Mouse (Mus musculus): ENCODE results near the gene Gpatch8. TPM values are rescaled to one million over a fixed set of nuclear protein-coding genes. Genes with fewer than 3 reads are reported as not detected.
"Not testable (repeated sequence)": the region's sequence is repeated elsewhere in the genome, so short reads cannot be mapped to it uniquely, and the experiment has no call there.

Gpatch8 gene
- polyA plus RNA-seq, 1 experiment from 2014 or later: 68.1 TPM

- H3K4me1 ChIP-seq (replicated peaks; ENCODE audit: control insufficient read depth, insufficient read depth, low read length): no peaks in the 10 kb centered on the region
- H3K36me3 ChIP-seq (ENCODE audit: control insufficient read depth, insufficient read depth, low read length): no peaks in the 10 kb centered on the region
- no peak for DNase-seq (ENCODE audit: low spot score)
- no peak overlapping the region for H3K4me3 ChIP-seq (ENCODE audit: low read depth, low read length)
- no peak overlapping the region for H3K4me2 ChIP-seq (replicated peaks; ENCODE audit: low read depth, low read length)
- no peak overlapping the region for H3K9ac ChIP-seq (ENCODE audit: low read depth, low read length)
- H3K27ac ChIP-seq (ENCODE audit: low read depth, low read length): no peak overlapping the region
- no peaks in the 10 kb centered on the region for H3K27me3 ChIP-seq (ENCODE audit: control insufficient read depth, insufficient read depth, low read length)
- no peak for ATAC-seq (ENCODE audit: low FRiP score)
- H3K9me3 ChIP-seq (ENCODE audit: control insufficient read depth, low read length): no peaks in the 10 kb centered on the region
Observed at GRCm38 (mm10) chr11:102565741-102566140, 9.5 kb upstream of the Gpatch8 start.

- not testable (repeated sequence) for H3K9ac ChIP-seq (ENCODE audit: low read depth, low read length); H3K27ac ChIP-seq (ENCODE audit: low read depth, low read length); H3K27me3 ChIP-seq (ENCODE audit: control insufficient read depth, insufficient read depth, low read length); H3K4me1 ChIP-seq (replicated peaks; ENCODE audit: control insufficient read depth, insufficient read depth, low read length); H3K4me3 ChIP-seq (ENCODE audit: low read depth, low read length); DNase-seq (ENCODE audit: low spot score); H3K9me3 ChIP-seq (ENCODE audit: control insufficient read depth, low read length); H3K4me2 ChIP-seq (replicated peaks; ENCODE audit: low read depth, low read length); H3K36me3 ChIP-seq (ENCODE audit: control insufficient read depth, insufficient read depth, low read length); ATAC-seq (ENCODE audit: low FRiP score)
- 85% methylated on average over 14 of the region's 14 CpGs for WGBS
Observed at GRCm38 (mm10) chr11:102564952-102565671, 8.9 kb upstream of the Gpatch8 start.

GRCm38 (mm10) chr11:102558704-102559103 is 2.5 kb upstream of the Gpatch8 start:
- ATAC-seq (ENCODE audit: low FRiP score): no peak
- no peak overlapping the region for H3K4me2 ChIP-seq (replicated peaks; ENCODE audit: low read depth, low read length)
- no peak for DNase-seq (ENCODE audit: low spot score)
- H3K9ac ChIP-seq (ENCODE audit: low read depth, low read length): no peak overlapping the region
- H3K36me3 ChIP-seq (ENCODE audit: control insufficient read depth, insufficient read depth, low read length): no peaks in the 10 kb centered on the region
- peaks cover 4% of the 10 kb centered on the region; the same call in 1 of the 2 replicates for H3K4me1 ChIP-seq (replicated peaks; ENCODE audit: control insufficient read depth, insufficient read depth, low read length)
- no peaks in the 10 kb centered on the region for H3K9me3 ChIP-seq (ENCODE audit: control insufficient read depth, low read length)
- no peak overlapping the region for H3K4me3 ChIP-seq (ENCODE audit: low read depth, low read length)
- H3K27ac ChIP-seq (ENCODE audit: low read depth, low read length): no peak overlapping the region
- no peaks in the 10 kb centered on the region for H3K27me3 ChIP-seq (ENCODE audit: control insufficient read depth, insufficient read depth, low read length)
- 89% methylated on average over 4 of the region's 5 CpGs for whole genome bisulfite sequencing

- Histone ChIP-seq H3K27ac (ENCODE audit: low read depth, low read length) (0 out of 2 replicates have a peak overlapping the region, but pooled peaks have one; percentile 20), H3K9me3 (ENCODE audit: control insufficient read depth, low read length) (no peaks in the 10 kb centered on the region), H3K36me3 (ENCODE audit: control insufficient read depth, insufficient read depth, low read length) (no peaks in the 10 kb centered on the region), H3K4me3 (ENCODE audit: low read depth, low read length) (no peak overlapping the region), H3K4me2 (replicated peaks; ENCODE audit: low read depth, low read length) (no peak overlapping the region), H3K27me3 (ENCODE audit: control insufficient read depth, insufficient read depth, low read length) (no peaks in the 10 kb centered on the region), H3K4me1 (replicated peaks; ENCODE audit: control insufficient read depth, insufficient read depth, low read length) (peaks cover 4% of the 10 kb centered on the region; the same call in 1 of the 2 replicates), H3K9ac (ENCODE audit: low read depth, low read length) (no peak overlapping the region)
- WGBS: 95% methylated on average over 1 of the region's 1 CpGs
- DNase-seq (ENCODE audit: low spot score) (no peak), ATAC-seq (ENCODE audit: low FRiP score) (no peak)
Observed at GRCm38 (mm10) chr11:102557386-102557785, 1.2 kb upstream of the Gpatch8 start.

GRCm38 (mm10) chr11:102556716-102557074 is 503 bp upstream of the Gpatch8 start:
- H3K9me3 ChIP-seq (ENCODE audit: control insufficient read depth, low read length): no peaks in the 10 kb centered on the region
- 19% methylated on average over 3 of the region's 3 CpGs for WGBS
- 0 out of 2 replicates have a peak overlapping the region, but pooled peaks have one; percentile 96 for H3K9ac ChIP-seq (ENCODE audit: low read depth, low read length)
- 0 out of 2 replicates have a peak overlapping the region, but pooled peaks have one; percentile 17 for H3K4me2 ChIP-seq (replicated peaks; ENCODE audit: low read depth, low read length)
- no peaks in the 10 kb centered on the region for H3K27me3 ChIP-seq (ENCODE audit: control insufficient read depth, insufficient read depth, low read length)
- H3K27ac ChIP-seq (ENCODE audit: low read depth, low read length): no peak overlapping the region
- ATAC-seq (ENCODE audit: low FRiP score): no peak
- H3K4me1 ChIP-seq (replicated peaks; ENCODE audit: control insufficient read depth, insufficient read depth, low read length): peaks cover 4% of the 10 kb centered on the region; the same call in 1 of the 2 replicates
- no peak for DNase-seq (ENCODE audit: low spot score)
- H3K36me3 ChIP-seq (ENCODE audit: control insufficient read depth, insufficient read depth, low read length): no peaks in the 10 kb centered on the region
- peak overlapping the region; percentile 99 for H3K4me3 ChIP-seq (ENCODE audit: low read depth, low read length)

GRCm38 (mm10) chr11:102555400-102556030 is 677 bp downstream of the Gpatch8 start:
- Histone ChIP-seq H3K36me3 (ENCODE audit: control insufficient read depth, insufficient read depth, low read length) (no peaks in the 10 kb centered on the region), H3K27me3 (ENCODE audit: control insufficient read depth, insufficient read depth, low read length) (no peaks in the 10 kb centered on the region), H3K4me1 (replicated peaks; ENCODE audit: control insufficient read depth, insufficient read depth, low read length) (peaks cover 4% of the 10 kb centered on the region; the same call in 1 of the 2 replicates), H3K4me2 (replicated peaks; ENCODE audit: low read depth, low read length) (peak overlapping the region; percentile 73), H3K9me3 (ENCODE audit: control insufficient read depth, low read length) (no peaks in the 10 kb centered on the region), H3K9ac (ENCODE audit: low read depth, low read length) (peak overlapping the region; percentile 96), H3K4me3 (ENCODE audit: low read depth, low read length) (peak overlapping the region; percentile 99), H3K27ac (ENCODE audit: low read depth, low read length) (peak overlapping the region; percentile 98)
- DNase-seq (ENCODE audit: low spot score) (no peak), ATAC-seq (ENCODE audit: low FRiP score) (peak; percentile 75)
- WGBS: under 1% methylated on average over 39 of the region's 39 CpGs

GRCm38 (mm10) chr11:102552051-102552450 is 4.1 kb downstream of the Gpatch8 start:
- no peak overlapping the region for H3K9ac ChIP-seq (ENCODE audit: low read depth, low read length)
- no peaks in the 10 kb centered on the region for H3K36me3 ChIP-seq (ENCODE audit: control insufficient read depth, insufficient read depth, low read length)
- 95% methylated on average over 3 of the region's 3 CpGs for WGBS
- DNase-seq (ENCODE audit: low spot score): no peak
- no peak overlapping the region for H3K27ac ChIP-seq (ENCODE audit: low read depth, low read length)
- no peaks in the 10 kb centered on the region for H3K9me3 ChIP-seq (ENCODE audit: control insufficient read depth, low read length)
- ATAC-seq (ENCODE audit: low FRiP score): no peak
- no peaks in the 10 kb centered on the region for H3K27me3 ChIP-seq (ENCODE audit: control insufficient read depth, insufficient read depth, low read length)
- H3K4me1 ChIP-seq (replicated peaks; ENCODE audit: control insufficient read depth, insufficient read depth, low read length): peaks cover 4% of the 10 kb centered on the region; the same call in 1 of the 2 replicates
- no peak overlapping the region for H3K4me3 ChIP-seq (ENCODE audit: low read depth, low read length)
- H3K4me2 ChIP-seq (replicated peaks; ENCODE audit: low read depth, low read length): no peak overlapping the region

GRCm38 (mm10) chr11:102551176-102551575 is 5.0 kb downstream of the Gpatch8 start:
- no peak overlapping the region for H3K4me3 ChIP-seq (ENCODE audit: low read depth, low read length)
- no peaks in the 10 kb centered on the region for H3K9me3 ChIP-seq (ENCODE audit: control insufficient read depth, low read length)
- no peak for DNase-seq (ENCODE audit: low spot score)
- no peak overlapping the region for H3K9ac ChIP-seq (ENCODE audit: low read depth, low read length)
- peaks cover 4% of the 10 kb centered on the region; the same call in 1 of the 2 replicates for H3K4me1 ChIP-seq (replicated peaks; ENCODE audit: control insufficient read depth, insufficient read depth, low read length)
- no peaks in the 10 kb centered on the region for H3K27me3 ChIP-seq (ENCODE audit: control insufficient read depth, insufficient read depth, low read length)
- no peak overlapping the region for H3K4me2 ChIP-seq (replicated peaks; ENCODE audit: low read depth, low read length)
- H3K27ac ChIP-seq (ENCODE audit: low read depth, low read length): no peak overlapping the region
- no peaks in the 10 kb centered on the region for H3K36me3 ChIP-seq (ENCODE audit: control insufficient read depth, insufficient read depth, low read length)
- ATAC-seq (ENCODE audit: low FRiP score): no peak

- no peaks in the 10 kb centered on the region for H3K36me3 ChIP-seq (ENCODE audit: control insufficient read depth, insufficient read depth, low read length)
- no peaks in the 10 kb centered on the region for H3K4me1 ChIP-seq (replicated peaks; ENCODE audit: control insufficient read depth, insufficient read depth, low read length)
- no peak overlapping the region for H3K4me2 ChIP-seq (replicated peaks; ENCODE audit: low read depth, low read length)
- H3K9ac ChIP-seq (ENCODE audit: low read depth, low read length): no peak overlapping the region
- no peaks in the 10 kb centered on the region for H3K9me3 ChIP-seq (ENCODE audit: control insufficient read depth, low read length)
- ATAC-seq (ENCODE audit: low FRiP score): no peak
- WGBS: 96% methylated on average over 5 of the region's 5 CpGs
- H3K27ac ChIP-seq (ENCODE audit: low read depth, low read length): no peak overlapping the region
- H3K27me3 ChIP-seq (ENCODE audit: control insufficient read depth, insufficient read depth, low read length): no peaks in the 10 kb centered on the region
- no peak for DNase-seq (ENCODE audit: low spot score)
- H3K4me3 ChIP-seq (ENCODE audit: low read depth, low read length): no peak overlapping the region
Observed at GRCm38 (mm10) chr11:102541471-102541870, 14.7 kb downstream of the Gpatch8 start.
